Mouse (Mus musculus): Measurements from ENCODE around the gene Eomes.

The Eomes gene

DNA sequence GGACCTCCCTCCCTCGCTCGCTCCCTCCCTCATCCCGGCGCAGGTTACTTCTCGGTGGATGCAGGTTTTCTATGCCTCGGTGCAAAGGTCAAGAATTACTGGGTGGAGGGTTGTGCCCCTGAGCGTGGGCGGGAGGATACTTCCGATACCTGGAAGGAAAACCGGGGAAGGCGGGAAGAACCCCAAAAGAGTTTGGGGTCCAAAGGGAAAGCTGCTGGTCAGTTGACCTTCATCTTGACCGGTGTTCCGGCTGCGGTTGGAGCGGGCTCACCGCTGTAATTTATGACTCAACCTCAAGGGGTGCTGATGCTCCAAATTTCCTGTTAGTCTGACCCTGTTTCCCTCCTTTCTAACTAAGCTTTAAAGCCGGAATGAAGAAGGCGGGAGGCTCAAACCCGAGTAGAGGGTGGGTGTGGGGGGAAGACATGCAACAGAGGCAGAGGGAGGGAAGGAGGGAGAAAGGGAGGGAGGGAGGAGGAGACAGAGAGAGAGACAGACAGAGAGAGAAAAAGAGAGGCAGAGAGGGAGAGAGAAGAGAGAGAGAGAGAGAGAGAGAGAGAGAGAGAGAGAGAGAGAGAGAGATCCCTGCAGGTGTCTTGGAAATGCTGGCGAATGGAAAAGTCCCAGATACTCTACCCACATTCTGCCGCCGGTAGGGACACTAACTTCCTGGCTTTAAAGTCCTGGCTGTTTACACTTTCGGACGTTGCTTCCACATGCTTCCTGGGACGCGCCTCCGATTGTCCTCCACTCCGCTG is 10.3 kb downstream of the Eomes start:
- peak; percentile 47 for DNase-seq

GRCm38 (mm10) chr9:118488896-118489578 is 11.0 kb downstream of the Eomes start:
- no peak for DNase-seq

- peak; percentile 75 for DNase-seq
Measured at GRCm38 (mm10) chr9:118489579-118490019, 11.6 kb downstream of the Eomes start.

DNA sequence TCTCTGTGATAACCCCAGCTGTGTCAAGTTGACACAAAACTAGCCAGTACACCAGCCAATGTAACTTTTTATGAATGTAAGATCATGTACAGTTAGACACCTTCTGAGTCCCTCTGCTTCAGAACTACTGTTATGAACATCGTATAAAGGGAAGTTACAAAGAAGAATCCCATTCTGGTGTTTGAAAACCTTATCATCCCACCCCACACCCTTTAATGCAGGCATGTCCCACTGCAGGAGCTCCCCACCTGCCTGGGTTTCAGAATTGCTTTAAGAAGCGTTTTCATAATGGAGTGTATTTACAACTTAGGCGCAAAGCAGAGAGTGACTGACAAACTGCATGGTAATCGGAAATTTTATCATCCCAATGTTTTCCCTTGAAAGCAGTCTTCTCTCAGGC is 13.2 kb downstream of the Eomes start:
- no peak for DNase-seq

DNA sequence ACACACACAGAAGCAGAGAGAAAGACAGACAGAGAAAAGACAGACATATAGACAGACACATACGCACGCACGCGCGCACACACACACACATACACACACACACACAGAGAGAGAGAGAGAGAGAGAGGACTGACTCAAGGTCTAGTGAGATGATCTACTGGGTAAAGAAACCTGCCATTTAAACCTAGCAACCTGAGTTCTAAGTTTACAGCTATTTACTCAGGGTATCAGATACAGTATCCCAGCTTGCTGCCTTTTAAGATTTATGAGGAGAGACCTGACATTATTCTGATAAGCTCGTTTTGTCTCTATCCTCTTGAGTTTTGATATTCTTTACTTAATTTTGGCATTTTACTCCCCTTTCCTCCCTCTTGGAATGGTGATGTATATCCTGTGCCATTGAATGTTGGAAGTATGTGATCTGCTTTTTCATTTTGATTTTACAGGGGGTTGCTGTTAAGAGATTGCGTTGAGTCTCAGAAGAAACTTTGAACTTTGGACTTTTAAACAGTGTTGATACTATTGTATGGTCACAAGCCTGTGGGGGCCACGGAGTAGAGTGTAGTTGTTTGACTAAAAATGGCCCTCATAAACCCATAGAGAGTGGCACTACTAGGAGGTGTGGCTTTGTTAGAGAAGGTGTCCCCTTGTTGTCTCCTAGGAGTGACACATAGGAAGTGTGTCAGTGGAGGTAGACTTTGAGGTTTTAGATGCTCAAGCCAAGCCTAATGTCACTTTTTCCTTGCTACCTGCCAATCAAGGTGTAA is 15.1 kb downstream of the Eomes start:
- DNase-seq: no peak

DNA sequence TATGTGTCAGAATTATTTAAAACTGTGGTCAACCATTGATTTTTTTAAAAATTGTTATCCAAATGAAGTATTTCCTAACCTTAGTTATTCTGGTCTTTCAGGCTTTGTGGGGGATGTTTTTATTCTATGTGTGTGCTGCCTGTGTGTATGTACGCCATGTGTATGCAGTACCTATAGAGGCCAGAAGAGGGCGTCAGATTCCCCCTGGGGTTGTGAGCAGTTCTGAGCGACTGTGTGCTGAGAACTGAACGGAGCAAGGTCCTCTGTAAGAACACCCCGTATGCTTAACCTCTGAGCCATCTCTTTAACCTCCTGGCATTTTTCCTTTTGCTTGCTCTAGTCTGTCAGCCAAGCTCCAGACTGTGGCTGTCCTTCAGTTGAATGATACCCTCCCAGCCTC is 16.1 kb downstream of the Eomes start:
- DNase-seq: no peak

GRCm38 (mm10) chr9:118495933-118496332 is 17.9 kb downstream of the Eomes start:
- DNase-seq: no peak

DNA sequence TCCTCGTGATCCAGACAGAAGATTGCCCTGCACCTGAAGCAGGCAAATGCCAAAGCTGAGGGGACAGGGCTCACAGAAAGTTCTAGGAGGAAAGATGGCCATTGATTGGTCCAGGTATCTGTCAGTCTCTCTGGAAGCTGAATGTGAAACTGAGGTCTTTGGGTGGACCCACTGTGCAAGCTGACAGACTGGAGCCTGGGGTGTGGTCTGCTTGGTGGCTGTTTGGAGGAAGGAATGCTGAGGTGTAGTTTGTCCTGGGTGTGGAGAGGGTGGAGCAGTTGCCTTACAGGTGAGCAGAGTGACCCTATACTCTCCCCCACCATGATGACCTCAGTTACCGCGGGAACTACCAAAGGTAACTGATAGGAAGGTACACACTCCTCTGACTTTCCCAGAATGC is 18.9 kb downstream of the Eomes start:
- DNase-seq: no peak

- no peak for DNase-seq
Measured at GRCm38 (mm10) chr9:118498061-118498460, 20.0 kb downstream of the Eomes start.

GRCm38 (mm10) chr9:118500963-118501362 is 23.0 kb downstream of the Eomes start:
- no peak for DNase-seq

- DNase-seq: no peak
Measured at GRCm38 (mm10) chr9:118504656-118505055, 26.6 kb downstream of the Eomes start.

GRCm38 (mm10) chr9:118506020-118506403 is 28.0 kb downstream of the Eomes start, which contains the start of gene Golga4:
Gene Golga4 (plus strand): TSS chr9:118506267.
- peak; percentile 90 for DNase-seq

DNA sequence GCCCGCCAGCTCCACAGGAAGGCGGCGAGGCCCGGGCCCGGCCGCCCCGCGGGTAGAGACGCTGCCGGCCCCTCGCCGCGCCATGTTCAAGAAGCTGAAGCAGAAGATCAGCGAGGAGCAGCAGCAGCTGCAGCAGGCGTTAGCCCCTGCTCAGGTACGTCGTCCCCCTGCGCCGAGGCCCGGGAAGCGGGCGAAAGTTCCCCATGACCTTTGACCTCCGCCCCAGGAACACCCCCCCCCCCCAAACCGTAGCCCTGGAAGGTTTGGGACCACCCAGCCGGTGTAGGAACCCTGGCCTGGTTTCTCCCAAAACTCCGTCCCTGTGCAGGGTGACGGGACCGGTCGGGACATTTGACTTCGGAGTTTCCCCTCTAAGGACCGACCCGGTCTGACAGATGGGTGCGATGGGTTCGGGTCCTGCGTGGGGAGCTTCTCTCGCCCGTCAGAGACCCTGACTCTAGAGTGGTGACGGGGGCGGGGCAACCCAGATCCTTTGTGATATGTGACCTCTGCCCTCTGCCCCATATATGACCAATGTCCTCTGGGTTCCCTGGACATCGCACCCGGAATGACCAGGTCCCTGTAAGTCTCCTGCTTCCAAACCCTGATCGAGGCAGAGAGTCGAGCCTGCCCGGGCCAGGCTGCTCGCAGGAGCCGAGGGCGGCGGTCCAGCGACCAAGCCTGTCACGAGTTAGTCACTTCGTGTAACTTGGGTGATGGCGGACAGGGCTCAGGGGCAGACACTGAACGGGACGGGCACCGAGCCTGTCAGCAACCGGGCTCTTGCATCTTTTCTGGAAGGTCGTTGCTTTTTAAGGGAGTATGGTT is 28.6 kb downstream of the Eomes start:
- DNase-seq: peak; percentile 33

DNA sequence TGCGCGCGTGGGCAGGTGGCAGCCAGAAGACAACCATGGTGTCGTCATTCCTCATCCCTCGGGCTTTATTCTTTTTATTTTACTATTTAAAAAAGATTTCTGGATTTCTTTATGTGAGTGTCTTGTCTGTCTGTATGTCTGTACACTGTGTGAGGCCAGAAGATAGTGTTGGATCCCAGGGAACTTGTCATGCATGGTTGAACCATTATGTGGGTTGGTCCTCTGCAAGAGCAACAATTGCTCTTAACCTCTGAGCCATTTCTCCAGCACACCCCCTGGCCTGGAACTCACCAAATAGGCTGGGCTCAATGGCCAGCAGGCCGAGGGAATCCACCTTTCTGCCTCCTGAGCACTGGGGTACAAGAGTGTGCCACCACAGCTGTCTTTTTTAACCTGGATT is 29.5 kb downstream of the Eomes start:
- DNase-seq: no peak

DNA sequence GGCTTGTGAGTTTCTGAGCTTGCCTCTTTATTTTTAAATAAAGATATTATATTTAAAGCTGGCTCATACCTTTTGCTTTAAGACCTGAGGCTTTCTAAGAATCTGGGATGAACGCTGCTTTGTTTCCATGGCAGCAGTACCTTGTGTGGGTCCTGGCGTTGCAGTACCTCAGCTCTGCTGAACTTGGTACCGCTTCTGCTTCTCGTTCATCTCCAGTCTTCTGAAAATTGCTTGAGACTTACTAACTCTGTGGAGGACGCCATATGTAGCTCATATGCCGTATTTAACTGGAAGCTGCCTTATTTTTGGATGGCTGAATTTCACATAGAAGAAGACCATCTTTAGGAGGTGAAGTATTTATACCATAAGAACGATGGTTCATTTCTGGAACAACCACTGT is 30.6 kb downstream of the Eomes start:
- DNase-seq: no peak

DNA sequence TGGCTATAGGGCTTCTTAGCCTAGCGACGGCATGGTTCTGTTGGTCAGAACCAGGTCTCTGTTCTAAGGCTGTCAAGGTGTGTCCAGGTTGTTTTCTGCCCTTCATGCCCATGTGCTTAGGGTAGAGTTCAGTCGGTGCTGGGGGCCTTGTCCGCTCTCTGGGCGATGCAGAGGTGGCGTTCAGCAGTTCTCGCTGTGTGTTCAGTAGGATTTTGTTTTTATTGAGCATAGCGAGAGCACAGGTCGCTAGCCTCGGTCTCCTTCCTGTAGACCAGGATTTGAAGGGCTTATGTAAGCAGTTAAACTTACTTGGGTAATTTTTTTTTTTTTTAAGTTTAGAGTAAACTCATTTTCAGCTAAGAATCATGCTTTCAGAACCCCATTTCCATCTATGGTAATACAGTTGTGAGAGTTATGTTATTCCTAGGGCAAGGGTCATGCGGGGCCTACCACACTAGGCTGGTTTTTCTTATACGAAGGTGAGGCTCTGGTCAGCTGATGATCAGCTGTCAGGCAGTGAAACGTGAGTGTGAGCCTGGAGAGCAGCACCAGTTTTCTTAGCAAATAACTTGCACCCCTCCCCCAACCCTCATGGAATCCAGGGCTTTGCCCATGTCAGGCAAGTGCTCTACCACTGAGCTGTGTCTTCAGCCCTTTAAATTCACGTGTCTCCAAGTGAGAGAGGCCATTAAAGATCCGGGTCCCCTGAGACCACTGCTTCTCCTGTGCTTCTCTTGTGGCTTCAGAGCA is 33.1 kb downstream of the Eomes start:
- no peak for DNase-seq

DNA sequence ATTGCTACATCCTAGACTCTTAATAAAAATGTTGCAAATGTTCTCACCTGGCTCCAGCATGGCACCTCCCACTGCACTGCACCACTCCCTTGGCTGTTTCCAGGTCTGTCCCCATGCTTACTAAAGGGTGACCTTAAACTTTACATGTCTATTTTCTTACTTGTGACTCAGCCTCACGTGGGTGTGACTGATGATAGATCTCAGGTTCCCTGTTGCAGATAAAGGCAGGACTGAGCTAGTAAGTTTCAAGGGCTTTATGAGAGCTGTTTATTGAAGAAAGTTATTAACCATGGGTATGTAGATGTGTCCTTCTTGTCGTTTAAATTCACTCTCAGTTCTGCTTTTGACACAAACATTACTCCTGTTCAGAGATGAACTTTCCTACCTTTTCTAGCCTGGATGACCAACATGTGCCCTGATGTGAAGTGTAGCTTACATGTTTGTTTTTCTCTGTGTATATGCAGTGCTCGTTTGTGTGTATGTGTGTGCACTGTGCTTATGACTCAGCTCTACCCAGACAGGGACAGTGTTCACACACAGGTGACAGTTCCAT is 34.7 kb downstream of the Eomes start:
- no peak for DNase-seq

DNA sequence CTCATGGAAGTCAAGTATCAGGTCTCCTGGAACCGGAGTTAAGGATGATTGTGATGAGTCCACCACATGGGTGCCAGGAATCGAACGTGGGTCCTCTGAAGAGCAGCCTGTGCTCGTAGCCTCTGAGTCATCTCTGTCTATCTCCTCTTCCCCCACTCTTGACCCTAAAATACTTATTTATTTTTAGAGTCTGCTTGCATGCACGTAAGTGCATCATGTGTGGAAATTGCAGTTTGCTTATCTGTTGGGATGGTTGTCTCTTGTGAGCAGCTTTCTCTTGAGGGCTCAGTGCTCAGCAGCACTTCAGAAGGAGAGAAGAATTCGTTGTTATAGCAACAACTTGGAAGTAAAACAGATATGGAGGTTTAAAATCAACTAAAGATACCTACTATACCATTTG is 37.5 kb downstream of the Eomes start:
- DNase-seq: no peak

GRCm38 (mm10) chr9:118516162-118516561 is 38.1 kb downstream of the Eomes start:
- DNase-seq: no peak

DNA sequence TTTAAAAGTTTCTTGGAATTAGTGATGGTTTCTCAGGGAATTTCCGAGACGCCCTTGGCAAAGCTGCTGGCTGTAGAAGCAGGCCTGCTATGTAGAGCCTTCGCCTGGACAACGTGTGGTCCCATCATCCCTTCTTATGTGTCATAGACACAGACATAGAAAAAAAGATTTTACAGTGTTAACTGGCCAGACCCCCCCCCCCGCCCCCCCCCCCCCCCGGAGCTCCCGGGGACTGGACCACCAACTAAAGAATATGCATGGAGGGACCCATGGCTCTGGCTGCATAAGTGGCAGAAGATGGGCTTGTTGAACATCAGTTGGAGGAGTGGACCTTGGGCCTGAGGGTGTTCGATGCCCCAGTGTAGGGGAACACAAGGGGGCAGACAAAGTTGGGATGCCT is 39.6 kb downstream of the Eomes start:
- DNase-seq: no peak

- DNase-seq: no peak
Measured at GRCm38 (mm10) chr9:118519101-118519500, 41.1 kb downstream of the Eomes start.

DNA sequence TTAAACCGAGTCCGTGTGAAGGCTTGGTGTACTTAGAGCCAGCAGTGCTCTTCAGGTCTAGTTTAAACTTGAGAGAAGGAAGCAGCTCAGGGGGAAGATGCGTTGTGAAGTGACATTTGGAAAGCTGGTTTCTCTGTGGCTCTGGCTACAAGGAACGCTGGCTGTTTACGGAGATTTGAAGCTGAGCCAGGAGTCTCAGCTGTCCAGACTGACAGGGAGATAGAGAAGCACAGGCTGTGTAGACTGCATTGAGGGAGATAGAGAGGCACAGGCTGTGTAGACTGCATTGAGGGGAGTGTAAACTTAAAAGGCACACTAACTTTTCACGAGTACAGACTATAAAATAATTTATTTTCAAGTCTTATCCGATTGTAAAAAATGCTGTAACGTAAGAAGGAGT is 42.0 kb downstream of the Eomes start:
- DNase-seq: peak; percentile 37

Data from lung, postnatal 14 days (tissue).